Mouse (Mus musculus) hindbrain, embryonic 13.5 days (tissue): Measurements from ENCODE around the gene Smok3a. TPM values are rescaled to one million over a fixed set of nuclear protein-coding genes. Genes with fewer than 3 reads are reported as not detected.
"Not testable (repeated sequence)": the region's sequence is repeated elsewhere in the genome, so short reads cannot be mapped to it uniquely, and the experiment has no call there.

Experiments
- ATAC-seq: fragments of 200-750 bp; cut with Nextera tagmentation; 2 replicates; pipeline ENCODE4 v1.8.0; 2017; ENCODE audit warnings: moderate TSS enrichment; ENCODE audit not compliant: low FRiP score
- H3K27ac ChIP-seq: fragments of 300-500 bp; sonication (generic); 2 replicates; pipeline ENCODE4 v1.5.1; 2015; ENCODE audit warnings: inconsistent platforms, mild to moderate bottlenecking, moderate library complexity
- H3K27me3 ChIP-seq: fragments of 300-500 bp; sonication (generic); 2 replicates; pipeline ENCODE4 v1.6.1; 2015; ENCODE audit warnings: mild to moderate bottlenecking, inconsistent platforms
- H3K36me3 ChIP-seq: fragments of 300-500 bp; sonication (generic); 2 replicates; pipeline ENCODE4 v1.6.1; 2015; ENCODE audit warnings: mild to moderate bottlenecking, inconsistent platforms
- H3K4me1 ChIP-seq: fragments of 300-500 bp; sonication (generic); replicated peaks from 2 replicates; pipeline ENCODE4 v1.6.1; 2015; ENCODE audit warnings: inconsistent platforms
- H3K4me2 ChIP-seq: fragments of 300-500 bp; sonication (generic); 2 replicates; pipeline ENCODE4 v1.6.1; 2015; ENCODE audit warnings: inconsistent platforms, mild to moderate bottlenecking, moderate library complexity
- H3K4me3 ChIP-seq: fragments of 300-500 bp; sonication (generic); 2 replicates; pipeline ENCODE4 v1.5.1; 2015; ENCODE audit warnings: mild to moderate bottlenecking, inconsistent platforms
- H3K9ac ChIP-seq: fragments of 300-500 bp; sonication (generic); 2 replicates; pipeline ENCODE4 v1.6.1; 2015; ENCODE audit warnings: mild to moderate bottlenecking, inconsistent platforms
- H3K9me3 ChIP-seq: fragments of 300-500 bp; sonication (generic); 2 replicates; pipeline ENCODE4 v1.6.1; 2016; ENCODE audit warnings: inconsistent platforms
- WGBS: fragments of 180-500 bp; shearing (Covaris S2); methylation state at CpG from one replicate; pipeline ENCODE4 v1.1.7; 2015; 5-methylcytosine and 5-hydroxymethylcytosine counted together
- polyA plus RNA-seq: library from polyadenylated mRNA; unstranded; fragments of >200 nt; fragmentation: Nextera tagmentation; extraction: Ambion mirVana; gene quantifications from 2 replicates; pipeline ENCODE4 v1.2.1, GENCODE M21; 2015

Gene Smok3a
- not detected in 2 replicates for polyA plus RNA-seq

GRCm38 (mm10) chr5:138020961-138021479 lies at the start of gene Smok3a, which contains the start of gene Smok3b:
Gene Smok3a, plus strand, starts transcription at chr5:138021261.
Gene Smok3b, plus strand, starts transcription at chr5:138021429.
- WGBS: 98% methylated on average over 3 of the region's 7 CpGs
- not testable (repeated sequence) for H3K4me3 ChIP-seq, H3K27ac ChIP-seq, H3K9ac ChIP-seq, H3K9me3 ChIP-seq, H3K4me2 ChIP-seq, H3K4me1 ChIP-seq, H3K36me3 ChIP-seq, ATAC-seq, H3K27me3 ChIP-seq

GRCm38 (mm10) chr5:137973161-137973560 lies 47.9 kb upstream of the Smok3a start:
- H3K9ac ChIP-seq: no peak overlapping the region
- no peak overlapping the region for H3K4me2 ChIP-seq
- H3K27ac ChIP-seq: no peak overlapping the region
- H3K36me3 ChIP-seq: no peaks in the 10 kb centered on the region
- no peaks in the 10 kb centered on the region for H3K9me3 ChIP-seq
- no peak overlapping the region for H3K4me3 ChIP-seq
- H3K4me1 ChIP-seq: no peaks in the 10 kb centered on the region
- no peak for ATAC-seq
- no peaks in the 10 kb centered on the region for H3K27me3 ChIP-seq
- 79% methylated on average over 2 of the region's 2 CpGs for WGBS

GRCm38 (mm10) chr5:137973738-137974137 lies 47.3 kb upstream of the Smok3a start:
- H3K4me1 ChIP-seq: no peaks in the 10 kb centered on the region
- H3K9me3 ChIP-seq: no peaks in the 10 kb centered on the region
- H3K9ac ChIP-seq: no peak overlapping the region
- H3K27ac ChIP-seq: no peak overlapping the region
- ATAC-seq: no peak
- no peaks in the 10 kb centered on the region for H3K36me3 ChIP-seq
- 61% methylated on average over 3 of the region's 3 CpGs for WGBS
- no peaks in the 10 kb centered on the region for H3K27me3 ChIP-seq
- no peak overlapping the region for H3K4me2 ChIP-seq
- no peak overlapping the region for H3K4me3 ChIP-seq

- Histone ChIP-seq H3K27ac (no peak overlapping the region), H3K4me3 (no peak overlapping the region), H3K27me3 (no peaks in the 10 kb centered on the region), H3K4me1 (no peaks in the 10 kb centered on the region), H3K9me3 (no peaks in the 10 kb centered on the region), H3K36me3 (no peaks in the 10 kb centered on the region), H3K4me2 (no peak overlapping the region), H3K9ac (no peak overlapping the region)
- 67% methylated on average over 3 of the region's 3 CpGs for WGBS
- no peak for ATAC-seq
These were observed 46.3 kb upstream of the Smok3a start for GRCm38 (mm10) chr5:137974724-137975123.

GRCm38 (mm10) chr5:137975434-137975833 lies 45.6 kb upstream of the Smok3a start:
- WGBS: 38% methylated on average over 1 of the region's 1 CpGs
- no peaks in the 10 kb centered on the region for H3K27me3 ChIP-seq
- no peak overlapping the region for H3K4me3 ChIP-seq
- H3K9me3 ChIP-seq: no peaks in the 10 kb centered on the region
- H3K4me1 ChIP-seq: no peaks in the 10 kb centered on the region
- H3K4me2 ChIP-seq: no peak overlapping the region
- ATAC-seq: no peak
- H3K36me3 ChIP-seq: no peaks in the 10 kb centered on the region
- H3K27ac ChIP-seq: no peak overlapping the region
- H3K9ac ChIP-seq: no peak overlapping the region

GRCm38 (mm10) chr5:137977291-137977690 lies 43.8 kb upstream of the Smok3a start:
- Histone ChIP-seq H3K9ac (no peak overlapping the region), H3K4me3 (no peak overlapping the region), H3K9me3 (no peaks in the 10 kb centered on the region), H3K27ac (no peak overlapping the region), H3K4me1 (no peaks in the 10 kb centered on the region), H3K27me3 (no peaks in the 10 kb centered on the region), H3K4me2 (no peak overlapping the region), H3K36me3 (no peaks in the 10 kb centered on the region)
- WGBS: 53% methylated on average over 1 of the region's 1 CpGs
- ATAC-seq: no peak

GRCm38 (mm10) chr5:137979081-137979480 lies 42.0 kb upstream of the Smok3a start:
- no peak for ATAC-seq
- no peaks in the 10 kb centered on the region for H3K36me3 ChIP-seq
- WGBS: 84% methylated on average over 2 of the region's 2 CpGs
- no peak overlapping the region for H3K9ac ChIP-seq
- no peak overlapping the region for H3K4me3 ChIP-seq
- H3K9me3 ChIP-seq: no peaks in the 10 kb centered on the region
- H3K27me3 ChIP-seq: no peaks in the 10 kb centered on the region
- no peak overlapping the region for H3K4me2 ChIP-seq
- H3K27ac ChIP-seq: no peak overlapping the region
- no peaks in the 10 kb centered on the region for H3K4me1 ChIP-seq

- H3K4me1 ChIP-seq: no peaks in the 10 kb centered on the region
- WGBS: 85% methylated on average over 4 of the region's 4 CpGs
- H3K9me3 ChIP-seq: no peaks in the 10 kb centered on the region
- no peak for ATAC-seq
- H3K36me3 ChIP-seq: no peaks in the 10 kb centered on the region
- no peak within 1 kb of the TSS for H3K4me2 ChIP-seq
- no peaks in the 10 kb centered on the region for H3K27me3 ChIP-seq
- no peak within 1 kb of the TSS for H3K27ac ChIP-seq
- no peak within 1 kb of the TSS for H3K4me3 ChIP-seq
- no peak within 1 kb of the TSS for H3K9ac ChIP-seq
These were observed 39.8 kb upstream of the Smok3a start, which contains the start of gene Azgp1 for GRCm38 (mm10) chr5:137981300-137981699. Gene Azgp1, plus strand, starts transcription at chr5:137981520.

- H3K27me3 ChIP-seq: no peaks in the 10 kb centered on the region
- no peak overlapping the region for H3K4me3 ChIP-seq
- no peak overlapping the region for H3K9ac ChIP-seq
- no peak overlapping the region for H3K27ac ChIP-seq
- H3K4me2 ChIP-seq: no peak overlapping the region
- H3K36me3 ChIP-seq: no peaks in the 10 kb centered on the region
- WGBS: 89% methylated on average over 1 of the region's 1 CpGs
- no peak for ATAC-seq
- H3K9me3 ChIP-seq: peaks cover 2% of the 10 kb centered on the region; the same call in 1 of the 2 replicates
- H3K4me1 ChIP-seq: no peaks in the 10 kb centered on the region
These were observed 34.7 kb upstream of the Smok3a start for GRCm38 (mm10) chr5:137986351-137986750.

GRCm38 (mm10) chr5:138009437-138009836 lies 11.6 kb upstream of the Smok3a start:
- 90% methylated on average over 5 of the region's 5 CpGs for WGBS

GRCm38 (mm10) chr5:138012382-138012781 lies 8.7 kb upstream of the Smok3a start:
- ATAC-seq: no peak
- WGBS: 97% methylated on average over 5 of the region's 5 CpGs

More at GRCm38 (mm10) chr5:138009437-138009836, 11.6 kb upstream of the Smok3a start:
- Histone ChIP-seq H3K9me3 (no peaks in the 10 kb centered on the region), H3K27ac (no peak overlapping the region), H3K4me2 (no peak overlapping the region), H3K9ac (no peak overlapping the region), H3K4me1 (no peaks in the 10 kb centered on the region), H3K27me3 (no peaks in the 10 kb centered on the region), H3K4me3 (no peak overlapping the region), H3K36me3 (no peaks in the 10 kb centered on the region)
- ATAC-seq: no peak

GRCm38 (mm10) chr5:138016530-138016929 lies 4.5 kb upstream of the Smok3a start:
- H3K36me3 ChIP-seq: no peaks in the 10 kb centered on the region
- H3K4me1 ChIP-seq: no peaks in the 10 kb centered on the region
- no peak for ATAC-seq
- no peak overlapping the region for H3K4me3 ChIP-seq
- no peaks in the 10 kb centered on the region for H3K27me3 ChIP-seq
- no peak overlapping the region for H3K27ac ChIP-seq
- no peak overlapping the region for H3K9ac ChIP-seq
- H3K9me3 ChIP-seq: no peaks in the 10 kb centered on the region
- no peak overlapping the region for H3K4me2 ChIP-seq
- WGBS: 94% methylated on average over 2 of the region's 2 CpGs

More at GRCm38 (mm10) chr5:138012382-138012781, 8.7 kb upstream of the Smok3a start:
- Histone ChIP-seq H3K4me1 (no peaks in the 10 kb centered on the region), H3K4me2 (no peak overlapping the region), H3K36me3 (no peaks in the 10 kb centered on the region), H3K4me3 (no peak overlapping the region), H3K9me3 (no peaks in the 10 kb centered on the region), H3K27ac (no peak overlapping the region), H3K27me3 (no peaks in the 10 kb centered on the region), H3K9ac (no peak overlapping the region)

- no peak overlapping the region for H3K4me2 ChIP-seq
- no peaks in the 10 kb centered on the region for H3K27me3 ChIP-seq
- H3K9me3 ChIP-seq: no peaks in the 10 kb centered on the region
- no peak overlapping the region for H3K27ac ChIP-seq
- ATAC-seq: no peak
- H3K36me3 ChIP-seq: no peaks in the 10 kb centered on the region
- no peak overlapping the region for H3K9ac ChIP-seq
- no peak overlapping the region for H3K4me3 ChIP-seq
- no peaks in the 10 kb centered on the region for H3K4me1 ChIP-seq
These were observed 4.1 kb upstream of the Smok3a start for GRCm38 (mm10) chr5:138016997-138017396.
